Mouse (Mus musculus) hindbrain, embryonic 13.5 days (tissue): ENCODE measurements around the gene Limd2. TPM values are rescaled to one million over a fixed set of nuclear protein-coding genes. Genes with fewer than 3 reads are reported as not detected.
A peak's percentile ranks its signal among the peaks of the same experiment; 100 is the strongest.

Source experiments
- ATAC-seq: fragments of 200-750 bp; cut with Nextera tagmentation; 2 replicates; pipeline ENCODE4 v1.8.0; 2017; ENCODE audit warnings: moderate TSS enrichment; ENCODE audit not compliant: low FRiP score
- H3K27ac ChIP-seq: fragments of 300-500 bp; sonication (generic); 2 replicates; pipeline ENCODE4 v1.5.1; 2015; ENCODE audit warnings: inconsistent platforms, mild to moderate bottlenecking, moderate library complexity
- H3K27me3 ChIP-seq: fragments of 300-500 bp; sonication (generic); 2 replicates; pipeline ENCODE4 v1.6.1; 2015; ENCODE audit warnings: mild to moderate bottlenecking, inconsistent platforms
- H3K36me3 ChIP-seq: fragments of 300-500 bp; sonication (generic); 2 replicates; pipeline ENCODE4 v1.6.1; 2015; ENCODE audit warnings: mild to moderate bottlenecking, inconsistent platforms
- H3K4me1 ChIP-seq: fragments of 300-500 bp; sonication (generic); replicated peaks from 2 replicates; pipeline ENCODE4 v1.6.1; 2015; ENCODE audit warnings: inconsistent platforms
- H3K4me2 ChIP-seq: fragments of 300-500 bp; sonication (generic); 2 replicates; pipeline ENCODE4 v1.6.1; 2015; ENCODE audit warnings: inconsistent platforms, mild to moderate bottlenecking, moderate library complexity
- H3K4me3 ChIP-seq: fragments of 300-500 bp; sonication (generic); 2 replicates; pipeline ENCODE4 v1.5.1; 2015; ENCODE audit warnings: mild to moderate bottlenecking, inconsistent platforms
- H3K9ac ChIP-seq: fragments of 300-500 bp; sonication (generic); 2 replicates; pipeline ENCODE4 v1.6.1; 2015; ENCODE audit warnings: mild to moderate bottlenecking, inconsistent platforms
- H3K9me3 ChIP-seq: fragments of 300-500 bp; sonication (generic); 2 replicates; pipeline ENCODE4 v1.6.1; 2016; ENCODE audit warnings: inconsistent platforms
- WGBS: fragments of 180-500 bp; shearing (Covaris S2); methylation state at CpG from one replicate; pipeline ENCODE4 v1.1.7; 2015; 5-methylcytosine and 5-hydroxymethylcytosine counted together
- polyA plus RNA-seq: library from polyadenylated mRNA; unstranded; fragments of >200 nt; fragmentation: Nextera tagmentation; extraction: Ambion mirVana; gene quantifications from 2 replicates; pipeline ENCODE4 v1.2.1, GENCODE M21; 2015

Limd2 gene
- polyA plus RNA-seq, 1 experiment from 2014 or later, result 197 TPM

DNA sequence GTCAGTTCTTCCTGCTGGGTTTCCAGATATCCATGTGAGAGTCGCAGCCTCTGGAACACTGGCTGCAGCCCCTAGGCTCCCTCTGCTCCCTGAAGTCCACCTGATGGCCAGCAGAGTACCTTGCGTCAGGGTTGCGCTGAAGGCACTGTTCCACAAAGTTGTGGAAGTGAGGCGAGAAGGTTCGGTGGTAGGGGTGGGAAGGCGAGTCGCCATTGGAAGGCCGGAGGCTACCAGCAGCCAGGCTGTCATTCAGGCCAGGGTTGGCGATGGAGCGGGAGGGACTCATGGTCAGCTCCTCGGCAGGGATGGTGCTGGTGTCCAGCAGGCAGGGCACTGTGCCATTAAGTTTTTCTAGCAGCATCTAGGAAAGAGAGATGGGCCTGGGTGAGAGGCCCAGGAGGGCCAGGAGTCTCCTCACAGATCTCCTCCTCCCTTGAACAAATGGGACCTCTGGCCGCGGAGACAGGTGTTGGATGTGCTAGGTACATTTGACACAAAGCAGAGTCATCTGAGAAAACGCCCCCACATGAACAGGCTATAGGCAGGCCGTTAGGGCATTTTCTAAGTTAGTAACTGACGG lies 4.0 kb upstream of the Limd2 start:
- WGBS, result 92% methylated on average over 16 of the region's 16 CpGs
- no peak for ATAC-seq
- H3K4me2 ChIP-seq, result no peak overlapping the region
- H3K4me1 ChIP-seq, result peaks cover 15% of the 10 kb centered on the region
- H3K27ac ChIP-seq, result no peak overlapping the region
- no peak overlapping the region for H3K9ac ChIP-seq
- peaks cover 61% of the 10 kb centered on the region for H3K36me3 ChIP-seq
- H3K4me3 ChIP-seq, result no peak overlapping the region
- no peaks in the 10 kb centered on the region for H3K9me3 ChIP-seq
- no peaks in the 10 kb centered on the region for H3K27me3 ChIP-seq

DNA sequence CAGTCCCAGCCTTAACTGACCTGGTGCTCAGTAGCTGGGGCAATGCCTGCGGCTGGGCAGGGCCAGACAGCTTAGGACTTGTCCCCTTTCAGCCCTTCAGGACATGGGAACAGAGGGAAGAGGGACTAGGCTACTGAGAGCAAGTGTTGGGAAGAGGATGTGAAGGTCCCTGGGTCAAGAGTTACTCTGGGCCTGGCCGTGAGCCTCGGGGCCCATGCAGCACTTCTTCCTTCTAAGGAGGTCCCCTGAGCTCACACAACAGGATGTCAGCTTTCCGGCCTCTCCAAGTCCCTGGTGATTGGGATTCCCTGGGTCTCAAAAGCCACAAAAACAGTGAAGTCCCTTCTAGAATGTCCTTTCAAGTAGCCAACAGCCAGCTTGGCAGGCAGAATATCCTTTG lies 2.9 kb upstream of the Limd2 start:
- no peaks in the 10 kb centered on the region for H3K9me3 ChIP-seq
- WGBS, result 90% methylated on average over 4 of the region's 4 CpGs
- H3K36me3 ChIP-seq, result peaks cover 53% of the 10 kb centered on the region

GRCm38 (mm10) chr11:106162237-106162636 lies 1.6 kb upstream of the Limd2 start:
- H3K4me3 ChIP-seq, result no peak overlapping the region
- ATAC-seq, result no peak
- no peaks in the 10 kb centered on the region for H3K9me3 ChIP-seq
- H3K4me2 ChIP-seq, result no peak overlapping the region
- H3K27me3 ChIP-seq, result no peaks in the 10 kb centered on the region
- H3K9ac ChIP-seq, result no peak overlapping the region
- WGBS, result 84% methylated on average over 2 of the region's 2 CpGs
- peaks cover 34% of the 10 kb centered on the region for H3K4me1 ChIP-seq
- no peak overlapping the region; the same call in 1 of the 2 replicates for H3K27ac ChIP-seq
- H3K36me3 ChIP-seq, result peaks cover 54% of the 10 kb centered on the region

More for the DNA sequence above, 2.9 kb upstream of the Limd2 start:
- peak overlapping the region; percentile 19; the same call in 1 of the 2 replicates for H3K9ac ChIP-seq
- H3K27ac ChIP-seq, result no peak overlapping the region; the same call in 1 of the 2 replicates
- no peak overlapping the region for H3K4me3 ChIP-seq
- no peak overlapping the region for H3K4me2 ChIP-seq
- peaks cover 24% of the 10 kb centered on the region for H3K4me1 ChIP-seq
- no peaks in the 10 kb centered on the region for H3K27me3 ChIP-seq
- no peak for ATAC-seq

- WGBS, result under 1% methylated on average over 75 of the region's 106 CpGs
Observed at GRCm38 (mm10) chr11:106159921-106160840, 479 bp downstream of the Limd2 start.

DNA sequence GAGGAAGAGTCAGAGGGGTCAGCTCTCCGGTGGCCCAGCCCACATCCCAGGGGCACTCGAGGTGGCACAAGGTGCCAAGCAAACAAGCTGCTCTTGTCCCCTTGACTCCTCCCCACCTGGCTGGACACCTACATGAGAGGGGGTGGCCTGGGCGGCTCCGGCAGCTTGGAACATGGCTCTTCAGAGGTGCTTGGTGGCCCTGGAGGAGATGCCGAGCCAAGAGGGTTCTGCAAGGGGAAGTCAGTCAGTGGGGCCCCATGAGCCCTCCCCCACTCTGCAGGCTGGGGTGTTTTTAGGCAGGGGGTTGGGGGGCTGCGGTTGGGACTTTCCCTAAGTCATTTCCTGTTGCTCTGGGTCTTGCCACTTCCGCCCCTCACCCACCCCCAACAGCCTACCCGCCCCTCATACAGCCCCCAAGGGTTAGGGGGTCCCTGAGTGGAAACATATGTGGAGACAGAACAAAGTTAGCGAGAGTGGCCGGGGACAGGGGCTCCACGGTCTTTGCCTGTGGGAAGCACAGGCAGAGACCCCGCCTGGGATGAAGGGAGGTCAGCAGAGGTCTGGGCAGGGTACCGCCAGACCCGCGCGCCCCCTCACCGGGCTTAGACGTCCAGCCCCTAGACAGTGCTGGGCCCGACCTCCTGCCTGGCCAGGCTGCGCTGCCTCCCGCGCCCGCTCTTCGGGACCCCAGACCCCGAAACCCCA lies 1.3 kb downstream of the Limd2 start:
- H3K27me3 ChIP-seq, result no peaks in the 10 kb centered on the region
- peak overlapping the region; percentile 97 for H3K9ac ChIP-seq
- peak overlapping the region; percentile 98 for H3K27ac ChIP-seq
- H3K9me3 ChIP-seq, result no peaks in the 10 kb centered on the region
- H3K4me1 ChIP-seq, result peaks cover 49% of the 10 kb centered on the region
- 2% methylated on average over 17 of the region's 25 CpGs for WGBS
- peaks cover 46% of the 10 kb centered on the region for H3K36me3 ChIP-seq
- peak; percentile 60 for ATAC-seq
- H3K4me3 ChIP-seq, result peak overlapping the region; percentile 81
- peak overlapping the region; percentile 94 for H3K4me2 ChIP-seq

More at GRCm38 (mm10) chr11:106159921-106160840, 479 bp downstream of the Limd2 start:
- H3K4me3 ChIP-seq, result peak overlapping the region; percentile 81
- H3K4me1 ChIP-seq, result peaks cover 49% of the 10 kb centered on the region
- no peaks in the 10 kb centered on the region for H3K9me3 ChIP-seq
- H3K27me3 ChIP-seq, result no peaks in the 10 kb centered on the region
- peak overlapping the region; percentile 97 for H3K9ac ChIP-seq
- peaks cover 46% of the 10 kb centered on the region for H3K36me3 ChIP-seq
- peak overlapping the region; percentile 94 for H3K4me2 ChIP-seq
- peak overlapping the region; percentile 98 for H3K27ac ChIP-seq
- peak; percentile 71 for ATAC-seq

DNA sequence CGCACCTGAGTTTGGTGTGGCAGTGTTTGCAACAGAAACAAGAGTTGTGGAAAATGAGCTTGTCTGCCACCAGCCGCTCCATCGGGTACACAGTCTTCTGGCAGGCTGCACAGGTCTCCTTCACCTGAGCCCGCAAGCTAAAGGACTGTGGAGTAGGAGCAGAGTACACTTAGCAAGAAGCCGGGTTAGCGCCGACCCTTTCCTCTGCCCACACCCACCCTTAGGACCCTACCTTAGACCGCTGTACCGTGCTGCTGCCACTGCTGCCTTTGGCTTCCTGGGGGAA lies 1.8 kb downstream of the Limd2 start:
- peaks cover 46% of the 10 kb centered on the region for H3K36me3 ChIP-seq
- peaks cover 53% of the 10 kb centered on the region for H3K4me1 ChIP-seq
- H3K4me2 ChIP-seq, result peak overlapping the region; percentile 94
- peak overlapping the region; percentile 81 for H3K4me3 ChIP-seq
- H3K27me3 ChIP-seq, result no peaks in the 10 kb centered on the region
- H3K27ac ChIP-seq, result peak overlapping the region; percentile 98
- WGBS, result 45% methylated on average over 9 of the region's 9 CpGs
- ATAC-seq, result peak; percentile 8; the same call in 1 of the 2 replicates
- peak overlapping the region; percentile 97 for H3K9ac ChIP-seq
- H3K9me3 ChIP-seq, result no peaks in the 10 kb centered on the region

- Histone ChIP-seq H3K9ac (peak overlapping the region; percentile 97), H3K27ac (peak overlapping the region; percentile 98), H3K9me3 (no peaks in the 10 kb centered on the region), H3K36me3 (peaks cover 45% of the 10 kb centered on the region), H3K4me3 (peak overlapping the region; percentile 81), H3K4me2 (peak overlapping the region; percentile 94), H3K27me3 (no peaks in the 10 kb centered on the region), H3K4me1 (peaks cover 55% of the 10 kb centered on the region)
- 70% methylated on average over 14 of the region's 14 CpGs for WGBS
- no peak for ATAC-seq
Observed at GRCm38 (mm10) chr11:106158081-106158929, 2.4 kb downstream of the Limd2 start.

DNA sequence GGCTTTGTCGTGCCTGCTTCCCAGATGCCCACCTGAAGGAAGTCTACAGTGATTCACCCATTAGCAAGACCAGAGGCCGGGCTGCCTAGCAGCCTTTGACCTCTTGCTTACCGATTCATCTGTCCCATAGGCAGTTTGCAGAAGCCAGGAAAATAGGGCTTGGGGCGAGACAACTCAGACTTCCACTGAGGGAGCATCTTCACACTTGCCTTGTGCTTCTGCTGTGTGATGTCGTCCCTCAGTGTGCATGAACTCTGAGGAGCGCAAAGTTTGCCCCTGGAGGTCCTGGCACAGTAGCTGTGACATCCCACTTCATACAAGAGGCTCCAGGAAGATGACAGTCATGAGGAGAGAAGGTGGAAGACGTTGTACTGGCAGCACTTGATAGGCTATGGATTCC lies 3.5 kb downstream of the Limd2 start:
- no peak overlapping the region for H3K4me3 ChIP-seq
- no peaks in the 10 kb centered on the region for H3K27me3 ChIP-seq
- no peak overlapping the region for H3K4me2 ChIP-seq
- no peaks in the 10 kb centered on the region for H3K9me3 ChIP-seq
- whole genome bisulfite sequencing, result 92% methylated on average over 7 of the region's 7 CpGs
- H3K36me3 ChIP-seq, result peaks cover 52% of the 10 kb centered on the region
- peaks cover 55% of the 10 kb centered on the region for H3K4me1 ChIP-seq
- no peak overlapping the region for H3K9ac ChIP-seq
- ATAC-seq, result no peak
- H3K27ac ChIP-seq, result no peak overlapping the region

DNA sequence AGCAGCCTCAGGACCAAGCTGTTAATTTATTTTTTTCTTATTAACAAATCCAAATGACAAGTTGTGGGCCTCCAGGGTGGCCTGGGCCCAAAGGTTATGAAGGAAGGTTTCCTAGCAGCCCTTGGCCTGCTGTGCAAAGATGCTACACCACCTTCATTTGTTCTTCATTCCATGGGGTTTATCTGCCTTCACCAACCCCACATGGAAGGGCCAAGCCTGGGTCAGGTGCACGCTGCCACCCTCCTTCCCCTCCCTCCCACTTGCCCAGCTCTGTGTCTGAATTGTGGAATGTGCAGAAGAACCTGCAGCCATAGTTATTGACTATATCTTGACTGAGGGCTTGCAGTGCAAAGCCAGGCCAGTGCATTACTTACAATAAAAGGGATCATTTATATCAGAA lies 4.4 kb downstream of the Limd2 start:
- no peak overlapping the region for H3K4me3 ChIP-seq
- 78% methylated on average over 1 of the region's 1 CpGs for WGBS
- H3K27ac ChIP-seq, result 0 out of 2 replicates have a peak overlapping the region, but pooled peaks have one; percentile 23
- H3K9me3 ChIP-seq, result no peaks in the 10 kb centered on the region
- H3K9ac ChIP-seq, result no peak overlapping the region
- no peak overlapping the region for H3K4me2 ChIP-seq
- no peak for ATAC-seq
- no peaks in the 10 kb centered on the region for H3K27me3 ChIP-seq
- peaks cover 61% of the 10 kb centered on the region for H3K36me3 ChIP-seq
- peaks cover 48% of the 10 kb centered on the region for H3K4me1 ChIP-seq

GRCm38 (mm10) chr11:106155761-106156160 lies 4.9 kb downstream of the Limd2 start:
- H3K4me1 ChIP-seq, result peaks cover 43% of the 10 kb centered on the region
- 61% methylated on average over 3 of the region's 3 CpGs for WGBS

DNA sequence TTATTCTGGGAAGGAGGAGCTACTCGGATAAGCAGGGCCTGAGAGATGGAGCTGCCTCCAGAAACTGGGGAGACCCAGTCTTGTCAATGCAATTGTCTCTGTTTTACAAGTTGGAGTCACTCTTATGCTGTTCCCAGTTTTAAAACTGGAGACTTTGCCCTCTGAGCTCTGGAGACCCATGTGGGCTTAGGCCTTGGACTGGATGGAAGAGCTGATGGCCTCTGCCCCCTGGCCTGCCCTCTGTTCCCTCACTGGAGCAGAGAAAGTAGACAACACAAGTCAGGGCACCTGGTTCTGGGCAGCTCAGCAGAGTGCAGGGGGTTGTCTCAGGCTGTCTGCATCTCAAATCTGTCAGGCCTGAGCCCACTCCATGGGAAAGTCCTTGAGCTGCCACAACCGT lies 5.9 kb downstream of the Limd2 start:
- no peaks in the 10 kb centered on the region for H3K27me3 ChIP-seq
- 72% methylated on average over 2 of the region's 2 CpGs for WGBS
- no peak overlapping the region for H3K4me2 ChIP-seq
- no peak overlapping the region for H3K27ac ChIP-seq
- ATAC-seq, result no peak
- H3K4me3 ChIP-seq, result no peak overlapping the region
- H3K9me3 ChIP-seq, result no peaks in the 10 kb centered on the region
- peaks cover 76% of the 10 kb centered on the region for H3K36me3 ChIP-seq
- H3K9ac ChIP-seq, result peak overlapping the region; percentile 19; the same call in 1 of the 2 replicates
- H3K4me1 ChIP-seq, result peaks cover 39% of the 10 kb centered on the region

More at GRCm38 (mm10) chr11:106155761-106156160, 4.9 kb downstream of the Limd2 start:
- H3K36me3 ChIP-seq, result peaks cover 66% of the 10 kb centered on the region
- no peak for ATAC-seq
- H3K4me2 ChIP-seq, result no peak overlapping the region
- no peaks in the 10 kb centered on the region for H3K9me3 ChIP-seq
- no peak overlapping the region for H3K4me3 ChIP-seq
- H3K27ac ChIP-seq, result peak overlapping the region; percentile 52; the same call in 1 of the 2 replicates
- H3K27me3 ChIP-seq, result no peaks in the 10 kb centered on the region
- H3K9ac ChIP-seq, result no peak overlapping the region
